Mouse (Mus musculus): ENCODE results near the gene Cpt1a.

DNA sequence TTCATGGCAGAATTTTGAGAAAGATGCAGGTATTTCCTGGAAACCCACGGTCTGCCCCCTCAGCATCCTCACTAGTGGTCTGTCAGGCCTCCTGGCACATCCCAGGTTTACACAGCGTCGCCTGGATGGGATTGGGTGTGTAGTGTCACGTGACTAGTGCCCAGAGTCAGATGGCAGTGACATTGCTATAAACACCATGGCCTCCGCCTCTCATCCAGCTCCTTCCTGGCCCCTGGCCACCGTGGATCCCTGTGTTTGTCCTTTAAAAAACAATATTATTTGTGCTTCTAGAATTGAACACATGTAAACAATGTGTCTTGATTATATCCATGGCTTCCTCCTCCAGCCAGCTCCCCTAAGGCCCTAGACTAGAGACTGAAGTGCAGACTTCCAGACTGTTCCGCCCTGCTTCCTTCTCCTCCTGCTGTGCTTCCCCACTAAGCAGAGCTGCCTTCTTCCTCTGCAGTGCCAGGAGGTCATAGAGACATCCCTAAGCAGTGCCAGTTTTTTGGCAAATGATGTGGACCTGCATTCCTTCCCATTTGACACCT is 53.9 kb downstream of the Cpt1a start:
- TF ChIP-seq CTCF (IDR thresholded peaks at IDR 0.05; ENCODE audit: borderline replicate concordance, control insufficient read depth, extremely low read depth, insufficient read depth, low read length, poor library complexity) (no peak), POLR2A (IDR thresholded peaks at IDR 0.05; ENCODE audit: control insufficient read depth, extremely low read depth, insufficient read depth, low read length, poor library complexity) (no peak)
